Mouse (Mus musculus) embryonic facial prominence, embryonic 10.5 days (tissue): ENCODE measurements around the gene Cspg4. TPM values are rescaled to one million over a fixed set of nuclear protein-coding genes. Genes with fewer than 3 reads are reported as not detected.
A peak's percentile ranks its signal among the peaks of the same experiment; 100 is the strongest.

ENCODE experiments used
- DNase-seq: peaks from one replicate; pipeline ENCODE4 v3.0.0-alpha.2; 2017; ENCODE audit warnings: low spot score
- H3K27ac ChIP-seq: fragments of 300-500 bp; sonication (generic); replicated peaks from 2 replicates; pipeline ENCODE4 v1.5.1; 2016; ENCODE audit warnings: mild to moderate bottlenecking
- H3K27me3 ChIP-seq: fragments of 300-500 bp; sonication (generic); replicated peaks from 2 replicates; pipeline ENCODE4 v1.6.1; 2016; ENCODE audit warnings: low read depth, mild to moderate bottlenecking; ENCODE audit not compliant: poor library complexity, severe bottlenecking
- H3K36me3 ChIP-seq: fragments of 300-500 bp; sonication (generic); replicated peaks from 2 replicates; pipeline ENCODE4 v1.6.1; 2016; ENCODE audit warnings: mild to moderate bottlenecking, moderate library complexity
- H3K4me1 ChIP-seq: fragments of 300-500 bp; sonication (generic); 2 replicates; pipeline ENCODE4 v1.6.1; 2016
- H3K4me3 ChIP-seq: fragments of 300-500 bp; sonication (generic); 2 replicates; pipeline ENCODE4 v1.5.1; 2016; ENCODE audit warnings: mild to moderate bottlenecking, moderate library complexity
- H3K9me3 ChIP-seq: fragments of 300-500 bp; sonication (generic); 2 replicates; pipeline ENCODE4 v1.6.1; 2016; ENCODE audit warnings: mild to moderate bottlenecking
- WGBS: fragments of 180-500 bp; shearing (Covaris S2); methylation state at CpG from one replicate; pipeline ENCODE4 v1.1.7; 2016; 5-methylcytosine and 5-hydroxymethylcytosine counted together
- polyA plus RNA-seq: library from polyadenylated mRNA; unstranded; fragments of >200 nt; fragmentation: Nextera tagmentation; extraction: Ambion mirVana; gene quantifications from 2 replicates; pipeline ENCODE4 v1.2.1, GENCODE M21; 2016

The Cspg4 gene
- polyA plus RNA-seq, 1 experiment from 2014 or later = 2.5 TPM

- no peak for DNase-seq
- Histone ChIP-seq H3K27ac (peak overlapping the region; percentile 66), H3K36me3 (no peaks in the 10 kb centered on the region), H3K4me1 (peaks cover 78% of the 10 kb centered on the region), H3K27me3 (peaks cover 50% of the 10 kb centered on the region), H3K4me3 (0 out of 2 replicates have a peak overlapping the region, but pooled peaks have one; percentile 5), H3K9me3 (no peaks in the 10 kb centered on the region)
- WGBS = 47% methylated on average over 6 of the region's 6 CpGs
Observed at GRCm38 (mm10) chr9:56868292-56868691, 3.5 kb downstream of the Cspg4 start.

DNA sequence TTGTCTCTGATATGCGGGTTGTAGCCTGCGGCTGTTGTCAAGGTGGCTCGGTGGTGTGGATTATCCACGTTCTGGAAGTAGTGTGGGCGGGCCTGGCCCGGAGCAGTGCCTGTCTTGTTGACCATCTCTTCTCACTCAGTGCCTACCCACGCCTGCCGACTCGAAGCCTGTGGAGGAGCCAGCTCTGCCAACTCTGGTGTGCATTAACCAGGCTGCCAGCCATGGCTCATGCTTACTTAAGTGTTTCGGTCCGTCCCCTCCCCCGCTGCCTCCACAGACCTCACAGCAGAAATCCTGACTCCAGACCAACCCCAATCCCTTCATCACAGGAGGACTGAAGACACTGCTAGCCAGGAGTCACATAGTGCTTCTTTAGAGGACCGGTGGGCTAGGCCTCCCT, 4.7 kb downstream of the Cspg4 start:
- peaks cover 37% of the 10 kb centered on the region for H3K27me3 ChIP-seq
- no peak for DNase-seq
- H3K4me3 ChIP-seq = no peak overlapping the region
- peaks cover 66% of the 10 kb centered on the region for H3K4me1 ChIP-seq
- H3K36me3 ChIP-seq = no peaks in the 10 kb centered on the region
- H3K9me3 ChIP-seq = no peaks in the 10 kb centered on the region
- whole genome bisulfite sequencing = 80% methylated on average over 13 of the region's 13 CpGs
- no peak overlapping the region for H3K27ac ChIP-seq

- H3K4me3 ChIP-seq = no peak overlapping the region
- peaks cover 54% of the 10 kb centered on the region for H3K4me1 ChIP-seq
- peaks cover 25% of the 10 kb centered on the region for H3K27me3 ChIP-seq
- no peak for DNase-seq
- 76% methylated on average over 10 of the region's 10 CpGs for WGBS
- H3K9me3 ChIP-seq = no peaks in the 10 kb centered on the region
- H3K36me3 ChIP-seq = no peaks in the 10 kb centered on the region
- no peak overlapping the region for H3K27ac ChIP-seq
Observed at GRCm38 (mm10) chr9:56870778-56871177, 5.9 kb downstream of the Cspg4 start.

- no peaks in the 10 kb centered on the region for H3K36me3 ChIP-seq
- H3K4me1 ChIP-seq = peaks cover 50% of the 10 kb centered on the region
- no peak overlapping the region for H3K27ac ChIP-seq
- H3K4me3 ChIP-seq = no peak overlapping the region
- H3K9me3 ChIP-seq = no peaks in the 10 kb centered on the region
- no peak for DNase-seq
- WGBS = 48% methylated on average over 5 of the region's 5 CpGs
- peaks cover 21% of the 10 kb centered on the region for H3K27me3 ChIP-seq
Observed at GRCm38 (mm10) chr9:56871191-56871590, 6.4 kb downstream of the Cspg4 start.

GRCm38 (mm10) chr9:56872105-56872903, 7.5 kb downstream of the Cspg4 start:
- no peaks in the 10 kb centered on the region for H3K36me3 ChIP-seq
- no peak overlapping the region for H3K27ac ChIP-seq
- no peaks in the 10 kb centered on the region for H3K9me3 ChIP-seq
- H3K27me3 ChIP-seq = peaks cover 10% of the 10 kb centered on the region; the same call in 1 of the 2 replicates
- peaks cover 48% of the 10 kb centered on the region for H3K4me1 ChIP-seq
- H3K4me3 ChIP-seq = no peak overlapping the region
- WGBS = 77% methylated on average over 5 of the region's 5 CpGs
- no peak for DNase-seq

GRCm38 (mm10) chr9:56873097-56873496, 8.3 kb downstream of the Cspg4 start:
- Histone ChIP-seq H3K4me1 (peaks cover 43% of the 10 kb centered on the region), H3K9me3 (no peaks in the 10 kb centered on the region), H3K27ac (no peak overlapping the region), H3K36me3 (no peaks in the 10 kb centered on the region), H3K4me3 (no peak overlapping the region), H3K27me3 (0 out of 2 replicates have a peak, but pooled peaks cover 2% of the 10 kb centered on the region)
- no peak for DNase-seq
- 81% methylated on average over 1 of the region's 1 CpGs for WGBS

- Histone ChIP-seq H3K9me3 (no peaks in the 10 kb centered on the region), H3K27ac (no peak overlapping the region; the same call in 1 of the 2 replicates), H3K4me3 (no peak overlapping the region), H3K27me3 (peaks cover 5% of the 10 kb centered on the region; the same call in 1 of the 2 replicates), H3K36me3 (no peaks in the 10 kb centered on the region), H3K4me1 (peaks cover 29% of the 10 kb centered on the region)
- WGBS = 52% methylated on average over 9 of the region's 9 CpGs
- no peak for DNase-seq
Observed at GRCm38 (mm10) chr9:56876784-56877183, 12.0 kb downstream of the Cspg4 start.

- H3K4me3 ChIP-seq = no peak overlapping the region
- DNase-seq = no peak
- peak overlapping the region; percentile 24; the same call in 1 of the 2 replicates for H3K27ac ChIP-seq
- 51% methylated on average over 5 of the region's 5 CpGs for WGBS
- H3K9me3 ChIP-seq = no peaks in the 10 kb centered on the region
- H3K27me3 ChIP-seq = peaks cover 5% of the 10 kb centered on the region; the same call in 1 of the 2 replicates
- peaks cover 29% of the 10 kb centered on the region for H3K4me1 ChIP-seq
- H3K36me3 ChIP-seq = no peaks in the 10 kb centered on the region
Observed at GRCm38 (mm10) chr9:56877284-56877683, 12.5 kb downstream of the Cspg4 start.

- 48% methylated on average over 9 of the region's 9 CpGs for WGBS
- Histone ChIP-seq H3K4me3 (no peak overlapping the region), H3K27ac (peak overlapping the region; percentile 69), H3K9me3 (no peaks in the 10 kb centered on the region), H3K36me3 (no peaks in the 10 kb centered on the region), H3K4me1 (peaks cover 35% of the 10 kb centered on the region), H3K27me3 (peaks cover 5% of the 10 kb centered on the region; the same call in 1 of the 2 replicates)
- peak; percentile 43 for DNase-seq
Observed at GRCm38 (mm10) chr9:56880790-56881189, 16.0 kb downstream of the Cspg4 start.

- WGBS = 72% methylated on average over 3 of the region's 3 CpGs
- H3K27ac ChIP-seq = 0 out of 2 replicates have a peak overlapping the region, but pooled peaks have one; percentile 16
Observed at GRCm38 (mm10) chr9:56881539-56882082, 16.8 kb downstream of the Cspg4 start.

GRCm38 (mm10) chr9:56882283-56882682, 17.4 kb downstream of the Cspg4 start:
- H3K4me3 ChIP-seq = no peak overlapping the region
- no peaks in the 10 kb centered on the region for H3K9me3 ChIP-seq
- DNase-seq = no peak
- WGBS = 64% methylated on average over 4 of the region's 4 CpGs
- H3K4me1 ChIP-seq = peaks cover 26% of the 10 kb centered on the region
- H3K27me3 ChIP-seq = peaks cover 5% of the 10 kb centered on the region; the same call in 1 of the 2 replicates
- no peaks in the 10 kb centered on the region for H3K36me3 ChIP-seq
- H3K27ac ChIP-seq = 0 out of 2 replicates have a peak overlapping the region, but pooled peaks have one; percentile 16

More at GRCm38 (mm10) chr9:56881539-56882082, 16.8 kb downstream of the Cspg4 start:
- H3K4me1 ChIP-seq = peaks cover 33% of the 10 kb centered on the region
- H3K9me3 ChIP-seq = no peaks in the 10 kb centered on the region
- no peaks in the 10 kb centered on the region for H3K36me3 ChIP-seq
- H3K4me3 ChIP-seq = no peak overlapping the region
- peak; percentile 30 for DNase-seq
- H3K27me3 ChIP-seq = peaks cover 5% of the 10 kb centered on the region; the same call in 1 of the 2 replicates

DNA sequence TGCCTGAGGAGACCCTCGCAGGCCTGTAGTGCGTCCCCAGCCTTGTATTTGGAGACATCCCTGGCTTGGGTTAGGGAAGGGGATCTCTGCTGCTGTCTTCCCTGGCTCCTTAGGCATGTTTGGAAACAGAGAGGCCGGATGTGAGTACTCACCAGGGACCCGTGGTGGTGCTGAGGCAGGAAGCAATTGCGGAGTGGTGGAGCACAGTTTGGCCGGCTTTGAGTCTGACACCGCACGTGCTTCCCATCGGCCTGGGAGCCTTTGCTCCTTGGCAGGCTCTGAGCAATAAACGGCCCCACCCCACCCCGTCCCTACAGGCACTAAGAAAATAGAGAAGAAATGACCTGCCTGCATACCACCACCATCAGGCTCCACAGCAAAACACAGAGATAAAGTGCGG, 18.0 kb downstream of the Cspg4 start:
- DNase-seq = no peak
- Histone ChIP-seq H3K4me3 (no peak overlapping the region), H3K27me3 (peaks cover 5% of the 10 kb centered on the region; the same call in 1 of the 2 replicates), H3K4me1 (peaks cover 23% of the 10 kb centered on the region), H3K27ac (0 out of 2 replicates have a peak overlapping the region, but pooled peaks have one; percentile 8), H3K9me3 (no peaks in the 10 kb centered on the region), H3K36me3 (0 out of 2 replicates have a peak, but pooled peaks cover 3% of the 10 kb centered on the region)
- 71% methylated on average over 12 of the region's 12 CpGs for WGBS
